Mouse (Mus musculus): ENCODE data around the gene Bfar. TPM values are rescaled to one million over a fixed set of nuclear protein-coding genes. Genes with fewer than 3 reads are reported as not detected.
"Not testable (repeated sequence)": the region's sequence is repeated elsewhere in the genome, so short reads cannot be mapped to it uniquely, and the experiment has no call there.

Gene Bfar
- polyA plus RNA-seq, 1 experiment: 12.6 TPM

GRCm38 (mm10) chr16:13748124-13748523 is 76.5 kb downstream of the Bfar start:
- H3K27me3 ChIP-seq (ENCODE audit: control insufficient read depth, insufficient read depth, insufficient read length): no peaks in the 10 kb centered on the region
- H3ac ChIP-seq (ENCODE audit: control insufficient read depth, insufficient read length): no peak overlapping the region
- no peak overlapping the region for H3K4me2 ChIP-seq (ENCODE audit: low read depth)

GRCm38 (mm10) chr16:13748813-13749212 is 77.2 kb downstream of the Bfar start:
- H3K27me3 ChIP-seq (ENCODE audit: control insufficient read depth, insufficient read depth, insufficient read length); H3K4me3 ChIP-seq; H3K79me2 ChIP-seq (ENCODE audit: control insufficient read depth, insufficient read depth); H3ac ChIP-seq (ENCODE audit: control insufficient read depth, insufficient read length); H3K36me3 ChIP-seq (ENCODE audit: control insufficient read depth, insufficient read depth); H3K4me2 ChIP-seq (ENCODE audit: low read depth): not testable (repeated sequence)

More at GRCm38 (mm10) chr16:13748124-13748523, 76.5 kb downstream of the Bfar start:
- TF ChIP-seq CEBPB (IDR thresholded peaks at IDR 0.05; ENCODE audit: insufficient read depth, poor library complexity, severe bottlenecking) (no peak), TCF12 (IDR thresholded peaks at IDR 0.05; ENCODE audit: insufficient read depth, poor library complexity, severe bottlenecking) (no peak), USF1 (IDR thresholded peaks at IDR 0.05; ENCODE audit: low read depth) (no peak)
- Histone ChIP-seq H3K4me3 (no peak overlapping the region), H3K36me3 (ENCODE audit: control insufficient read depth, insufficient read depth) (no peaks in the 10 kb centered on the region), H3K79me2 (ENCODE audit: control insufficient read depth, insufficient read depth) (no peaks in the 10 kb centered on the region)

DNA sequence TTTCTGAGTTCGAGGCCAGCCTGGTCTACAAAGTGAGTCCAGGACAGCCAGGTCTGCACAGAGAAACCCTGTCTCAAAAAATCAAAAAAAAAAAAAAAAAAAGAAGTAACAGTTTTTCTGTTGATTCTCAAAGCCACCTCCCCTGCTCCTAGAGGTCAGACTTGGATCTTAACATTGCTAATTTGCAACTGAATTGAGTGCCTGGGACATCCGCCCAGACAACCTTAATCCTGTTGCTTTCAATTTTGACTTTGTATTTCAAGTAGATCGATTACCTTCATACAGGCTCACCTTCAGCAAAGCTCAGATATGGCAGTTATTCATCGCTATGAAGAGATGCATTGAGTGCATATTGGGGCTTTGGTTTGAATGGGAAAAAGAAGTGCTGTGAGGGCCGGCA is 77.6 kb downstream of the Bfar start:
- Histone ChIP-seq H3K4me2 (ENCODE audit: low read depth) (no peak overlapping the region), H3K27me3 (ENCODE audit: control insufficient read depth, insufficient read depth, insufficient read length) (no peaks in the 10 kb centered on the region), H3ac (ENCODE audit: control insufficient read depth, insufficient read length) (no peak overlapping the region), H3K36me3 (ENCODE audit: control insufficient read depth, insufficient read depth) (no peaks in the 10 kb centered on the region), H3K4me3 (no peak overlapping the region), H3K79me2 (ENCODE audit: control insufficient read depth, insufficient read depth) (no peaks in the 10 kb centered on the region)
- TF ChIP-seq USF1 (IDR thresholded peaks at IDR 0.05; ENCODE audit: low read depth): no peak
- TF ChIP-seq E2F4 (IDR thresholded peaks at IDR 0.05; ENCODE audit: insufficient read depth): no peak
- TF ChIP-seq CEBPB (IDR thresholded peaks at IDR 0.05; ENCODE audit: insufficient read depth, poor library complexity, severe bottlenecking): no peak
- TF ChIP-seq TCF12 (IDR thresholded peaks at IDR 0.05; ENCODE audit: insufficient read depth, poor library complexity, severe bottlenecking): no peak
- TF ChIP-seq MAX (IDR thresholded peaks at IDR 0.05; ENCODE audit: low read depth): no peak
- TF ChIP-seq MYOG (IDR thresholded peaks at IDR 0.05; ENCODE audit: control insufficient read depth in 1 of 3, insufficient read depth in 1 of 3, insufficient read length in 2 of 3, low read depth in 2 of 3): no peak
- TF ChIP-seq POLR2AphosphoS2 (IDR thresholded peaks at IDR 0.05; ENCODE audit: insufficient read length, low read depth): no peak
- no peak for TF ChIP-seq TCF3 (IDR thresholded peaks at IDR 0.05; ENCODE audit: insufficient read length, low read depth)
- TF ChIP-seq MYOD1 (IDR thresholded peaks at IDR 0.05; ENCODE audit: control insufficient read depth in 1 of 3, insufficient read length in 2 of 3, low read depth in 2 of 3): no peak
- TF ChIP-seq REST (IDR thresholded peaks at IDR 0.05; ENCODE audit: insufficient read depth, insufficient read length): no peak
- no peak for TF ChIP-seq POLR2A (IDR thresholded peaks at IDR 0.05; ENCODE audit: insufficient read length, low read depth)
- no peak for TF ChIP-seq SRF (IDR thresholded peaks at IDR 0.05; ENCODE audit: control insufficient read depth, insufficient read length, low read depth)

GRCm38 (mm10) chr16:13749981-13750380 is 78.3 kb downstream of the Bfar start:
- Histone ChIP-seq H3ac (ENCODE audit: control insufficient read depth, insufficient read length) (no peak overlapping the region), H3K4me2 (ENCODE audit: low read depth) (no peak overlapping the region), H3K4me3 (no peak overlapping the region), H3K27me3 (ENCODE audit: control insufficient read depth, insufficient read depth, insufficient read length) (no peaks in the 10 kb centered on the region), H3K36me3 (ENCODE audit: control insufficient read depth, insufficient read depth) (no peaks in the 10 kb centered on the region), H3K79me2 (ENCODE audit: control insufficient read depth, insufficient read depth) (no peaks in the 10 kb centered on the region)
- TF ChIP-seq MAX (IDR thresholded peaks at IDR 0.05; ENCODE audit: low read depth): no peak
- no peak for TF ChIP-seq TCF3 (IDR thresholded peaks at IDR 0.05; ENCODE audit: insufficient read length, low read depth)
- no peak for TF ChIP-seq E2F4 (IDR thresholded peaks at IDR 0.05; ENCODE audit: insufficient read depth)
- no peak for TF ChIP-seq POLR2AphosphoS2 (IDR thresholded peaks at IDR 0.05; ENCODE audit: insufficient read length, low read depth)
- TF ChIP-seq MYOD1 (IDR thresholded peaks at IDR 0.05; ENCODE audit: control insufficient read depth in 1 of 3, insufficient read length in 2 of 3, low read depth in 2 of 3): no peak
- no peak for TF ChIP-seq CEBPB (IDR thresholded peaks at IDR 0.05; ENCODE audit: insufficient read depth, poor library complexity, severe bottlenecking)
- TF ChIP-seq SRF (IDR thresholded peaks at IDR 0.05; ENCODE audit: control insufficient read depth, insufficient read length, low read depth): no peak
- no peak for TF ChIP-seq USF1 (IDR thresholded peaks at IDR 0.05; ENCODE audit: low read depth)
- TF ChIP-seq POLR2A (IDR thresholded peaks at IDR 0.05; ENCODE audit: insufficient read length, low read depth): no peak
- TF ChIP-seq MYOG (IDR thresholded peaks at IDR 0.05; ENCODE audit: control insufficient read depth in 1 of 3, insufficient read depth in 1 of 3, insufficient read length in 2 of 3, low read depth in 2 of 3): no peak
- TF ChIP-seq TCF12 (IDR thresholded peaks at IDR 0.05; ENCODE audit: insufficient read depth, poor library complexity, severe bottlenecking): no peak
- TF ChIP-seq REST (IDR thresholded peaks at IDR 0.05; ENCODE audit: insufficient read depth, insufficient read length): no peak

DNA sequence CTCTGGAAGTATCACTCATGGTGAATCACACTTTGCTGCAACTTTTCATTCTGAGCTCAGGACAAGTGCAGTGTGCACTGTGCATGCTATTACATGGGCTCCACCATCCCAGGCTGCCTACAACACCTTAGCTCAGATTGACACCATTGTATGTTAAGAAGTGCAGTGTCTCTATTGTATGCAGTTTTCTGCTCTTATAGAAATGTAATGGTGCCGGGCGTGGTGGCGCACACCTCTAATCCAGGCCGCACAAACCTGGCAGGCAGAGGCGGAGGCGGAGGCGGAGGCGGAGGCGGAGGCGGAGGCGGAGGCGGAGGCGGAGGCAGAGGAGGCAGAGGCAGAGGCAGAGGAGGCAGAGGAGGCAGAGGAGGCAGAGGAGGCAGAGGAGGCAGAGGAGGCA is 79.0 kb downstream of the Bfar start:
- Histone ChIP-seq H3K4me2 (ENCODE audit: low read depth) (no peak overlapping the region), H3ac (ENCODE audit: control insufficient read depth, insufficient read length) (no peak overlapping the region), H3K4me3 (no peak overlapping the region), H3K79me2 (ENCODE audit: control insufficient read depth, insufficient read depth) (no peaks in the 10 kb centered on the region), H3K27me3 (ENCODE audit: control insufficient read depth, insufficient read depth, insufficient read length) (no peaks in the 10 kb centered on the region), H3K36me3 (ENCODE audit: control insufficient read depth, insufficient read depth) (no peaks in the 10 kb centered on the region)
- no peak for TF ChIP-seq TCF12 (IDR thresholded peaks at IDR 0.05; ENCODE audit: insufficient read depth, poor library complexity, severe bottlenecking)
- no peak for TF ChIP-seq TCF3 (IDR thresholded peaks at IDR 0.05; ENCODE audit: insufficient read length, low read depth)
- TF ChIP-seq POLR2A (IDR thresholded peaks at IDR 0.05; ENCODE audit: insufficient read length, low read depth): no peak
- no peak for TF ChIP-seq POLR2AphosphoS2 (IDR thresholded peaks at IDR 0.05; ENCODE audit: insufficient read length, low read depth)
- TF ChIP-seq USF1 (IDR thresholded peaks at IDR 0.05; ENCODE audit: low read depth): no peak
- no peak for TF ChIP-seq MYOD1 (IDR thresholded peaks at IDR 0.05; ENCODE audit: control insufficient read depth in 1 of 3, insufficient read length in 2 of 3, low read depth in 2 of 3)
- no peak for TF ChIP-seq SRF (IDR thresholded peaks at IDR 0.05; ENCODE audit: control insufficient read depth, insufficient read length, low read depth)
- TF ChIP-seq MAX (IDR thresholded peaks at IDR 0.05; ENCODE audit: low read depth): no peak
- no peak for TF ChIP-seq REST (IDR thresholded peaks at IDR 0.05; ENCODE audit: insufficient read depth, insufficient read length)
- no peak for TF ChIP-seq MYOG (IDR thresholded peaks at IDR 0.05; ENCODE audit: control insufficient read depth in 1 of 3, insufficient read depth in 1 of 3, insufficient read length in 2 of 3, low read depth in 2 of 3)
- TF ChIP-seq E2F4 (IDR thresholded peaks at IDR 0.05; ENCODE audit: insufficient read depth): no peak
- no peak for TF ChIP-seq CEBPB (IDR thresholded peaks at IDR 0.05; ENCODE audit: insufficient read depth, poor library complexity, severe bottlenecking)

Other genes starting within 250 kb of the Bfar start
- gene Parn, start 3.7 kb upstream of the Bfar start, polyA plus RNA-seq (2012; fragmentation: generic; extraction: Trizol): 14.5 TPM
- 1.1 TPM for gene 3110001I22Rik, start 71 bp downstream of the Bfar start, polyA plus RNA-seq (2012; fragmentation: generic; extraction: Trizol)
- gene Pla2g10, start 59.1 kb downstream of the Bfar start, polyA plus RNA-seq (2012; fragmentation: generic; extraction: Trizol): not detected
- gene Rrn3, start 108.8 kb downstream of the Bfar start, polyA plus RNA-seq (2012; fragmentation: generic; extraction: Trizol): 40.6 TPM
- gene Ntan1, start 147.0 kb downstream of the Bfar start, polyA plus RNA-seq (2012; fragmentation: generic; extraction: Trizol): 28.8 TPM
- 57.0 TPM for gene Pdxdc1, start 231.3 kb downstream of the Bfar start, polyA plus RNA-seq (2012; fragmentation: generic; extraction: Trizol)
- gene Mpv17l, start 231.3 kb downstream of the Bfar start, polyA plus RNA-seq (2012; fragmentation: generic; extraction: Trizol): 0.88 TPM